Mouse (Mus musculus): ENCODE measurements around the gene Tmcc2. TPM values are rescaled to one million over a fixed set of nuclear protein-coding genes. Genes with fewer than 3 reads are reported as not detected.

Tmcc2 gene
- total RNA-seq (2023): 10 to 100 TPM in 1 of 2 experiments, 1 to 10 TPM in 1; 8.7 to 11.5 TPM

GRCm38 (mm10) chr1:132390691-132391579 lies at the start of gene Tmcc2:
Gene Tmcc2 (minus strand): TSS chr1:132391281.

GRCm38 (mm10) chr1:132417319-132418251 lies 26.5 kb upstream of the Tmcc2 start, which contains the start of gene Dstyk:
Gene Dstyk (plus strand): TSS chr1:132417555.

GRCm38 (mm10) chr1:132315889-132316624 lies 75.0 kb downstream of the Tmcc2 start, which contains the start of gene Nuak2:
Gene Nuak2 (plus strand): TSS chr1:132316126.

Other genes with a start within 250 kb of the Tmcc2 start
- not detected for gene Lemd1, start 199.8 kb downstream of the Tmcc2 start, total RNA-seq (2023)
- not detected for gene AC124108.1, start 199.8 kb downstream of the Tmcc2 start, total RNA-seq (2023)
- not detected for gene Gm10188, start 161.5 kb downstream of the Tmcc2 start, total RNA-seq (2023)
- gene Klhdc8a, start 92.7 kb downstream of the Tmcc2 start, total RNA-seq (2023): not detected
- gene Nuak2, start 75.2 kb downstream of the Tmcc2 start, total RNA-seq (2023): 10 to 100 TPM; 34.8 to 55.8 TPM
- gene Dstyk, start 26.3 kb upstream of the Tmcc2 start, total RNA-seq (2023): 10 to 100 TPM; 36.8 to 39.6 TPM
- 10 to 100 TPM; 36.3 to 36.4 TPM for gene Rbbp5, start 86.1 kb upstream of the Tmcc2 start, total RNA-seq (2023)
- gene Tmem81, start 114.9 kb upstream of the Tmcc2 start, total RNA-seq (2023): 1 to 10 TPM; 4.2 to 6.2 TPM
- gene Cntn2, start 152.0 kb upstream of the Tmcc2 start, total RNA-seq (2023): 1 to 10 TPM in 1 of 2 experiments, under 1 TPM in 1; 0.07 to 1.2 TPM

All from neutrophil, adult 83 days (primary cell).